Mouse (Mus musculus): ENCODE data around the gene Il1rl1.

GRCm38 (mm10) chr1:40414276-40414675 is 15.1 kb upstream of the Il1rl1 start:
- TF ChIP-seq CTCF (conservative IDR thresholded peaks at IDR 0.05; ENCODE audit: low read length) (no peak), NANOG (IDR thresholded peaks at IDR 0.05; ENCODE audit: borderline replicate concordance, low read length) (no peak), POU5F1 (IDR thresholded peaks at IDR 0.05; ENCODE audit: borderline replicate concordance, low read length) (no peak)
